Mouse (Mus musculus) heart, embryonic 16.5 days (tissue): ENCODE results near the gene B3gat3. TPM values are rescaled to one million over a fixed set of nuclear protein-coding genes. Genes with fewer than 3 reads are reported as not detected.

Source experiments
- ATAC-seq: fragments of 200-750 bp; cut with Nextera tagmentation; replicated peaks from 2 replicates; pipeline ENCODE4 v1.8.0; 2017; ENCODE audit warnings: moderate number of reproducible peaks; ENCODE audit not compliant: insufficient read depth, low FRiP score; ENCODE audit errors: extremely low read depth
- H3K27ac ChIP-seq: fragments of 300-500 bp; sonication (generic); 2 replicates; pipeline ENCODE4 v1.5.1; 2014; ENCODE audit warnings: mild to moderate bottlenecking, low read length, control low read depth, moderate library complexity
- H3K27me3 ChIP-seq: fragments of 300-500 bp; sonication (generic); 2 replicates; pipeline ENCODE4 v1.6.1; 2014; ENCODE audit warnings: low read length, mixed read lengths; ENCODE audit not compliant: control insufficient read depth, insufficient read depth
- H3K36me3 ChIP-seq: fragments of 300-500 bp; sonication (generic); 2 replicates; pipeline ENCODE4 v1.6.1; 2014; ENCODE audit not compliant: control insufficient read depth, insufficient read depth
- H3K4me1 ChIP-seq: fragments of 300-500 bp; sonication (generic); 2 replicates; pipeline ENCODE4 v1.6.1; 2014; ENCODE audit warnings: low read length, mixed read lengths; ENCODE audit not compliant: control insufficient read depth, insufficient read depth
- H3K4me2 ChIP-seq: fragments of 300-500 bp; sonication (generic); 2 replicates; pipeline ENCODE4 v1.6.1; 2014; ENCODE audit warnings: low read depth, mild to moderate bottlenecking, control low read depth, low read length
- H3K4me3 ChIP-seq: fragments of 300-500 bp; sonication (generic); 2 replicates; pipeline ENCODE4 v1.5.1; 2014; ENCODE audit warnings: mild to moderate bottlenecking, control low read depth, low read length
- H3K9ac ChIP-seq: fragments of 300-500 bp; sonication (generic); 2 replicates; pipeline ENCODE4 v1.6.1; 2014; ENCODE audit warnings: low read length, control low read depth
- H3K9me3 ChIP-seq: fragments of 300-500 bp; sonication (generic); replicated peaks from 2 replicates; pipeline ENCODE4 v1.6.1; 2016; ENCODE audit warnings: low read length; ENCODE audit not compliant: control insufficient read depth
- WGBS: fragments of 180-500 bp; shearing (Covaris S2); extraction: QIAGEN DNeasy Blood & Tissue Kit; methylation state at CpG from one replicate; pipeline ENCODE4 v1.1.7; 2014; 5-methylcytosine and 5-hydroxymethylcytosine counted together
- polyA plus RNA-seq: library from polyadenylated mRNA; unstranded; fragments of >200 nt; fragmentation: Nextera tagmentation; extraction: Ambion mirVana; gene quantifications from 2 replicates; pipeline ENCODE4 v1.2.1, GENCODE M21; 2015

B3gat3 gene
- polyA plus RNA-seq, 1 experiment from 2014 or later: 32.7 TPM

GRCm38 (mm10) chr19:8930771-8931170 is 10.6 kb downstream of the B3gat3 start:
- Histone ChIP-seq H3K4me3 (peak overlapping the region; percentile 87), H3K4me2 (peak overlapping the region; percentile 86), H3K36me3 (peaks cover 24% of the 10 kb centered on the region), H3K9me3 (no peaks in the 10 kb centered on the region), H3K27ac (no peak overlapping the region), H3K27me3 (no peaks in the 10 kb centered on the region), H3K4me1 (peaks cover 16% of the 10 kb centered on the region), H3K9ac (peak overlapping the region; percentile 92)
- ATAC-seq: no peak
- 75% methylated on average over 7 of the region's 7 CpGs for WGBS

- Histone ChIP-seq H3K27me3 (no peaks in the 10 kb centered on the region), H3K9ac (no peak overlapping the region), H3K4me2 (no peak overlapping the region), H3K36me3 (peaks cover 22% of the 10 kb centered on the region), H3K4me1 (peaks cover 8% of the 10 kb centered on the region), H3K27ac (no peak overlapping the region), H3K9me3 (no peaks in the 10 kb centered on the region), H3K4me3 (no peak overlapping the region)
- 96% methylated on average over 2 of the region's 2 CpGs for WGBS
- no peak for ATAC-seq
Measured at GRCm38 (mm10) chr19:8936736-8937135, 16.6 kb downstream of the B3gat3 start.

GRCm38 (mm10) chr19:8940526-8941133 is 20.5 kb downstream of the B3gat3 start:
- H3K4me2 ChIP-seq: peak overlapping the region; percentile 77
- peaks cover 15% of the 10 kb centered on the region for H3K36me3 ChIP-seq
- peak overlapping the region; percentile 99 for H3K9ac ChIP-seq

GRCm38 (mm10) chr19:8941136-8941514 is 21.0 kb downstream of the B3gat3 start:
- Histone ChIP-seq H3K36me3 (peaks cover 20% of the 10 kb centered on the region), H3K9me3 (no peaks in the 10 kb centered on the region), H3K4me1 (peaks cover 34% of the 10 kb centered on the region), H3K27ac (peak overlapping the region; percentile 73), H3K27me3 (no peaks in the 10 kb centered on the region), H3K9ac (peak overlapping the region; percentile 99), H3K4me2 (peak overlapping the region; percentile 77), H3K4me3 (peak overlapping the region; percentile 99)
- WGBS: 41% methylated on average over 10 of the region's 10 CpGs
- no peak for ATAC-seq

More at GRCm38 (mm10) chr19:8940526-8941133, 20.5 kb downstream of the B3gat3 start:
- Histone ChIP-seq H3K27ac (no peak overlapping the region; the same call in 1 of the 2 replicates), H3K9me3 (no peaks in the 10 kb centered on the region), H3K4me3 (peak overlapping the region; percentile 99; the same call in 1 of the 2 replicates), H3K27me3 (no peaks in the 10 kb centered on the region), H3K4me1 (peaks cover 34% of the 10 kb centered on the region)
- ATAC-seq: no peak
- 83% methylated on average over 15 of the region's 15 CpGs for WGBS

GRCm38 (mm10) chr19:8941515-8942217 is 21.5 kb downstream of the B3gat3 start, which contains the start of gene Mta2:
Gene Mta2 (plus strand): TSS chr19:8941875.
- peak within 1 kb of the TSS; percentile 99 for H3K4me3 ChIP-seq
- ATAC-seq: peak; percentile 94
- H3K9ac ChIP-seq: peak within 1 kb of the TSS; percentile 99
- peaks cover 34% of the 10 kb centered on the region for H3K4me1 ChIP-seq
- WGBS: under 1% methylated on average over 64 of the region's 64 CpGs
- peaks cover 21% of the 10 kb centered on the region for H3K36me3 ChIP-seq
- H3K9me3 ChIP-seq: no peaks in the 10 kb centered on the region
- peak within 1 kb of the TSS; percentile 77 for H3K4me2 ChIP-seq
- peak within 1 kb of the TSS; percentile 99 for H3K27ac ChIP-seq
- H3K27me3 ChIP-seq: no peaks in the 10 kb centered on the region

GRCm38 (mm10) chr19:8942276-8942964 is 22.2 kb downstream of the B3gat3 start:
- peaks cover 34% of the 10 kb centered on the region for H3K4me1 ChIP-seq
- peak; percentile 65 for ATAC-seq
- WGBS: under 1% methylated on average over 46 of the region's 46 CpGs
- H3K4me3 ChIP-seq: peak overlapping the region; percentile 99
- H3K36me3 ChIP-seq: peaks cover 24% of the 10 kb centered on the region
- no peaks in the 10 kb centered on the region for H3K9me3 ChIP-seq
- H3K4me2 ChIP-seq: peak overlapping the region; percentile 77
- H3K27ac ChIP-seq: peak overlapping the region; percentile 99
- H3K27me3 ChIP-seq: no peaks in the 10 kb centered on the region
- peak overlapping the region; percentile 99 for H3K9ac ChIP-seq

GRCm38 (mm10) chr19:8943047-8943446 is 22.9 kb downstream of the B3gat3 start:
- H3K4me3 ChIP-seq: peak overlapping the region; percentile 99
- no peaks in the 10 kb centered on the region for H3K9me3 ChIP-seq
- H3K27me3 ChIP-seq: no peaks in the 10 kb centered on the region
- H3K27ac ChIP-seq: peak overlapping the region; percentile 99
- no peak for ATAC-seq
- 62% methylated on average over 2 of the region's 2 CpGs for WGBS
- peaks cover 34% of the 10 kb centered on the region for H3K4me1 ChIP-seq
- peak overlapping the region; percentile 99 for H3K9ac ChIP-seq
- H3K36me3 ChIP-seq: peaks cover 30% of the 10 kb centered on the region
- H3K4me2 ChIP-seq: peak overlapping the region; percentile 77

GRCm38 (mm10) chr19:8944062-8944461 is 23.9 kb downstream of the B3gat3 start:
- Histone ChIP-seq H3K36me3 (peaks cover 38% of the 10 kb centered on the region), H3K4me1 (peaks cover 34% of the 10 kb centered on the region), H3K27ac (peak overlapping the region; percentile 36; the same call in 1 of the 2 replicates), H3K9me3 (no peaks in the 10 kb centered on the region), H3K4me3 (peak overlapping the region; percentile 99), H3K9ac (peak overlapping the region; percentile 24), H3K27me3 (no peaks in the 10 kb centered on the region), H3K4me2 (peak overlapping the region; percentile 77)
- WGBS: 29% methylated on average over 5 of the region's 5 CpGs
- ATAC-seq: no peak
